Mouse (Mus musculus) CH12.LX (cell line): ENCODE results near the gene Hdac11. TPM values are rescaled to one million over a fixed set of nuclear protein-coding genes. Genes with fewer than 3 reads are reported as not detected.

Experiments
- DNase-seq: peaks from one replicate; pipeline ENCODE4 v3.0.0-alpha.2; 2013; ENCODE audit errors: extremely low read depth
- H3K27ac ChIP-seq: 2 replicates; pipeline ENCODE4 v1.5.1; 2012; ENCODE audit warnings: low read depth, mild to moderate bottlenecking, control low read depth, moderate library complexity; ENCODE audit not compliant: insufficient read depth
- H3K27me3 ChIP-seq: replicated peaks from 2 replicates; pipeline ENCODE3; 2012; ENCODE audit warnings: inconsistent platforms
- H3K36me3 ChIP-seq, 2 experiments: replicated peaks in 1 of 2; 2 replicates each; pipeline versions ENCODE3 to v1.6.1; 2012; ENCODE audit warnings: inconsistent platforms in 1 of 2, low read length in 1 of 2, mild to moderate bottlenecking in 1 of 2, mixed read lengths in 1 of 2, moderate library complexity in 1 of 2; ENCODE audit not compliant: control insufficient read depth in 1 of 2, insufficient read depth in 1 of 2
- H3K4me1 ChIP-seq, 2 experiments: 2 replicates each; pipeline ENCODE4 v1.6.1; 2012; ENCODE audit warnings: inconsistent platforms in 1 of 2, moderate library complexity in 1 of 2; ENCODE audit not compliant: insufficient read depth in 2 of 2, control insufficient read depth in 1 of 2
- H3K4me2 ChIP-seq: 2 replicates; pipeline ENCODE4 v1.6.1; 2012; ENCODE audit warnings: low read depth, mild to moderate bottlenecking, control low read depth; ENCODE audit not compliant: poor library complexity, insufficient read depth, severe bottlenecking
- H3K4me3 ChIP-seq, 3 experiments: fragments of 150-350 bp in 1 of 3; sonication (generic) in 1 of 3; replicated peaks in 1 of 3; 2 replicates each; pipeline versions ENCODE3 to v1.5.1; 2011 to 2012; ENCODE audit warnings: low read depth in 2 of 3, low read length in 2 of 3, mild to moderate bottlenecking in 2 of 3, moderate library complexity in 2 of 3, control low read depth in 1 of 3, improper control_type of control experiment in 1 of 3, inconsistent platforms in 1 of 3, mixed read lengths in 1 of 3; ENCODE audit not compliant: poor library complexity in 1 of 3
- H3K79me2 ChIP-seq: replicated peaks from 2 replicates; pipeline ENCODE4 v1.6.1; 2012; ENCODE audit warnings: mild to moderate bottlenecking, moderate library complexity; ENCODE audit not compliant: control insufficient read depth, poor library complexity, insufficient read depth, severe bottlenecking; ENCODE audit errors: extremely low read depth
- H3K9ac ChIP-seq: 2 replicates; pipeline ENCODE4 v1.6.1; 2012; ENCODE audit warnings: low read depth, mild to moderate bottlenecking, control low read depth, moderate library complexity; ENCODE audit not compliant: insufficient read depth
- H3K9me3 ChIP-seq: replicated peaks from 2 replicates; pipeline ENCODE3; 2012; ENCODE audit warnings: low read length, inconsistent platforms, mixed read lengths
- CTCF ChIP-seq, 2 experiments: IDR thresholded peaks in 1 of 2; conservative IDR thresholded peaks in 1 of 2; 2 replicates each; pipeline ENCODE4 v1.5.1; 2011 to 2012; ENCODE audit warnings: low read depth in 2 of 2, low read length in 2 of 2, improper control_type of control experiment in 1 of 2, inconsistent platforms in 1 of 2, mild to moderate bottlenecking in 1 of 2, moderate library complexity in 1 of 2
- E2F4 ChIP-seq: IDR thresholded peaks from 2 replicates; pipeline ENCODE4 v1.6.1; 2011; ENCODE audit warnings: low read depth, low read length, improper control_type of control experiment; ENCODE audit not compliant: insufficient replicate concordance
- ELF1 ChIP-seq: IDR thresholded peaks from 2 replicates; pipeline ENCODE4 v1.6.1; 2014; ENCODE audit warnings: low read depth, mild to moderate bottlenecking, inconsistent platforms, low read length, improper control_type of control experiment
- GABPA ChIP-seq: IDR thresholded peaks from 2 replicates; pipeline ENCODE4 v1.6.1; 2012; ENCODE audit warnings: low read depth, low read length, improper control_type of control experiment, inconsistent platforms; ENCODE audit not compliant: insufficient replicate concordance
- HCFC1 ChIP-seq: IDR thresholded peaks from 2 replicates; pipeline ENCODE4 v1.6.1; 2012; ENCODE audit warnings: low read depth, mild to moderate bottlenecking, inconsistent platforms, low read length, improper control_type of control experiment
- IRF4 ChIP-seq: IDR thresholded peaks from 2 replicates; pipeline ENCODE4 v1.6.1; 2014; ENCODE audit warnings: low read depth, mild to moderate bottlenecking, inconsistent platforms, low read length, improper control_type of control experiment
- JUN ChIP-seq: IDR thresholded peaks from 2 replicates; pipeline ENCODE4 v1.6.1; 2011; ENCODE audit warnings: low read depth, mild to moderate bottlenecking, low read length, improper control_type of control experiment, moderate library complexity; ENCODE audit not compliant: insufficient read depth
- KAT2A ChIP-seq: IDR thresholded peaks from 2 replicates; pipeline ENCODE4 v1.6.1; 2012; ENCODE audit warnings: low read length, improper control_type of control experiment, inconsistent platforms; ENCODE audit not compliant: insufficient replicate concordance
- NELFE ChIP-seq: IDR thresholded peaks from 2 replicates; pipeline ENCODE4 v1.6.1; 2011; ENCODE audit warnings: low read depth, low read length, improper control_type of control experiment
- NRF1 ChIP-seq: IDR thresholded peaks from 2 replicates; pipeline ENCODE4 v1.6.1; 2014; ENCODE audit warnings: low read depth, mild to moderate bottlenecking, inconsistent platforms, low read length, improper control_type of control experiment, moderate library complexity
- PAX5 ChIP-seq: IDR thresholded peaks from 2 replicates; pipeline ENCODE4 v1.6.1; 2012; ENCODE audit warnings: low read length, inconsistent platforms, mixed read lengths
- POLR2A ChIP-seq: IDR thresholded peaks from 2 replicates; pipeline ENCODE4 v1.6.1; 2011; ENCODE audit warnings: low read depth, mild to moderate bottlenecking, improper control_type of control experiment, low read length
- RAD21 ChIP-seq: IDR thresholded peaks from 2 replicates; pipeline ENCODE4 v1.6.1; 2011; ENCODE audit warnings: low read depth, mild to moderate bottlenecking, low read length, improper control_type of control experiment, moderate library complexity
- SMC3 ChIP-seq: IDR thresholded peaks from 2 replicates; pipeline ENCODE4 v1.6.1; 2011; ENCODE audit warnings: low read depth, low read length, improper control_type of control experiment
- TCF12 ChIP-seq: IDR thresholded peaks from 2 replicates; pipeline ENCODE4 v1.6.1; 2014; ENCODE audit warnings: low read depth, mild to moderate bottlenecking, inconsistent platforms, low read length, improper control_type of control experiment
- USF1 ChIP-seq: IDR thresholded peaks from 2 replicates; pipeline ENCODE4 v1.6.1; 2014; ENCODE audit warnings: low read depth, mild to moderate bottlenecking, inconsistent platforms, low read length, improper control_type of control experiment
- ZKSCAN1 ChIP-seq: IDR thresholded peaks from 2 replicates; pipeline ENCODE4 v1.6.1; 2012; ENCODE audit warnings: low read depth, inconsistent platforms, low read length, improper control_type of control experiment, borderline replicate concordance
- ZMIZ1 ChIP-seq: IDR thresholded peaks from 2 replicates; pipeline ENCODE4 v1.6.1; 2012; ENCODE audit warnings: low read depth, mild to moderate bottlenecking, inconsistent platforms, low read length, improper control_type of control experiment
- dilution Hi-C: fragments of 300-500 bp; cut with MboI; formaldehyde crosslinking; loops from 2 replicates; pipeline ENCODE4 v1.14.3; 2020; ENCODE audit warnings: low sequenced_read_pairs; ENCODE audit not compliant: extremely low pct_unique_long_range_greater_than_20kb, extremely low pct_ligation_motif_present
- in situ Hi-C: fragments of 300-500 bp; cut with MboI; formaldehyde crosslinking; loops from 3 replicates; pipeline ENCODE4 v1.14.3; 2019; ENCODE audit warnings: low sequenced_read_pairs, low pct_ligation_motif_present, low pct_unique_long_range_greater_than_20kb, mixed read lengths
- polyA plus RNA-seq: library from polyadenylated mRNA; unstranded; fragments of >175 nt; gene quantifications from 2 replicates; pipeline ENCODE4 v1.2.1, GENCODE M21; 2012; ENCODE audit warnings: low read depth; ENCODE audit not compliant: insufficient read length
- total RNA-seq, 2 experiments: library from RNA; depleted of rRNA; stranded (reverse); fragments of 300-350 nt in 1 of 2; fragments of >200 nt in 1 of 2; gene quantifications; 2 replicates each; pipeline ENCODE4 v1.2.3; 2012 to 2014

The Hdac11 gene
- total and polyA plus RNA-seq, 3 experiments = 0.53 to 2.1 TPM; not detected in 1

DNA sequence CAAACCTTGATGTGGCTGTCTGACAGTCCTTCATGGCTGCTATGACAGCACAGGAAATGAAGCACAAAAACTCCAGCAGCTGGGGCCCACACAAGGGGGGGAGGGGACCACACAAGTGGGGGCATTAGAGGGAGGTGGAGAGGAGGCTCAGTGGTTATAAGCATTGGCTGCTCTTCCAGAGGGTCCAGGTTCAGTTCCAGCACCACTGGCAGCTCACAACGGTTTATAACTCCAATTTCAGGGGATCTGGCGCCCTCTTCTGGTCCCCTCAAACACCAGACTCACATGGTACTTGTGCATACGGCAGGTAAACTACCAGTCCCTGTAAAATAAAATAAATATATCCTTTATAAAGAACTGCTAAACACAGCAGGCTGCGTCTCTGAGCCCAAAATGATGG lies 27.5 kb upstream of the Hdac11 start:
- Histone ChIP-seq H3K9ac (no peak overlapping the region), H3K4me3 (no peak overlapping the region), H3K4me2 (no peak overlapping the region), H3K4me1 (peaks cover 5 to 13% of the 10 kb centered on the region in 2 experiments; a peak in 3 of 4 replicates), H3K27ac (no peak overlapping the region), H3K9me3 (peaks cover 4% of the 10 kb centered on the region), H3K36me3 (no peaks in the 10 kb centered on the region), H3K27me3 (no peaks in the 10 kb centered on the region), H3K79me2 (no peaks in the 10 kb centered on the region)
- DNase-seq = no peak
- dilution Hi-C loops = no loop called here
- TF ChIP-seq RAD21 (peak; percentile 34), POLR2A (no peak), E2F4 (no peak), CTCF (conservative IDR thresholded peaks at IDR 0.05 in 1 of 2, IDR thresholded peaks at IDR 0.05 in 1 of 2; ENCODE audit: low read depth in 2 of 2, low read length in 2 of 2) (peak in 1 of 2 experiments; percentile 39; a peak in 2 of 4 replicates)
- in situ Hi-C loops = no loop called here

- H3K4me2 ChIP-seq = no peak overlapping the region
- H3K27ac ChIP-seq = no peak overlapping the region
- H3K27me3 ChIP-seq = no peaks in the 10 kb centered on the region
- dilution Hi-C loops = no loop called here
- no peak overlapping the region for H3K9ac ChIP-seq
- TF ChIP-seq ELF1 = no peak
- no peak for TF ChIP-seq GABPA
- TF ChIP-seq NRF1 = no peak
- TF ChIP-seq IRF4 = no peak
- TF ChIP-seq ZKSCAN1 = no peak
- no peak for TF ChIP-seq HCFC1
- no peak for TF ChIP-seq RAD21
- no peak for TF ChIP-seq NELFE
- no peak for TF ChIP-seq ZMIZ1
- no peak for TF ChIP-seq SMC3
- TF ChIP-seq, all 38 proteins: peak for 0
- H3K79me2 ChIP-seq = no peaks in the 10 kb centered on the region
- in situ Hi-C loops = loop anchor here (10.0 kb wide), 1 partner anchor 306 kb away; no protein-coding TSS in a partner anchor
- H3K4me3 ChIP-seq = no peak overlapping the region
- H3K4me1 ChIP-seq = peaks cover 0 to 2% of the 10 kb centered on the region in 2 experiments; a peak in 1 of 4 replicates
- peaks cover 4% of the 10 kb centered on the region for H3K9me3 ChIP-seq
- DNase-seq = no peak
- no peaks in the 10 kb centered on the region for H3K36me3 ChIP-seq
These were observed 25.6 kb upstream of the Hdac11 start for GRCm38 (mm10) chr6:91130856-91131255.

DNA sequence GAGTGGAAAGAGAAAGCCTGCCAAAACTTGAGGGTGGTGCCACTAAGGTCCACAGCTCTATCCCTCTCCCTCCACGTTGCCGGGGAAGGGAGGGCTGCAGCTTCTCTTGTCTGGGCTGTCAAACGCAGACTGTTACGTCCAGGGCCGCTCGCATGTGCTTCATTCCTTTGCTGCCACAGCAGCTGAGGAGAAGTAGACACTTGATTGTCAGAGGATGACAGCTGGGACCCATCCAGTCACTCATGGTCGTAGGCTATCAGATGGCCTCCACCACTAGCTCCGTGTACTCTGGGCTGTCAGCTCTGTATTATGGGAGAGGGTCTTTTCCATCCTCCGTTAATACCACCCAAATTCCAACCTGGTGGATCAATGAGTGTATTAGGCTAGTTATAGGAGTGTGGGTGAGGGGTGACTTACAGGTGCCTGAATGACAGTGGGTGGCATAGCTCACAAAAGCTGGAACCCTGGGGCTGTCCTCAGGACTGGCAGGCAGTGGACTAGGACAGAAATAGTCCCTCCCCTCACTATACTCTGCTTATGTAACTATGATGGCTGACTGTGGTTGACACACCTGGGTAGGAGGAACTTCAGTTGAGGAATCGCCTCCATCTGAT lies 19.0 kb upstream of the Hdac11 start:
- TF ChIP-seq NELFE (no peak), KAT2A (no peak), ELF1 (no peak), JUN (no peak), HCFC1 (no peak), PAX5 (no peak), TCF12 (no peak), CTCF (conservative IDR thresholded peaks at IDR 0.05 in 1 of 2, IDR thresholded peaks at IDR 0.05 in 1 of 2; ENCODE audit: low read depth in 2 of 2, low read length in 2 of 2) (no peak), USF1 (no peak)
- TF ChIP-seq, all 38 proteins: peak for 0
- no peak overlapping the region for H3K4me2 ChIP-seq
- no peak overlapping the region for H3K9ac ChIP-seq
- peaks cover 2% of the 10 kb centered on the region for H3K27me3 ChIP-seq
- in situ Hi-C loops (loop anchor here (5.0 to 10.0 kb wide), 2 partner anchors 35 to 313 kb away; no protein-coding TSS in a partner anchor), dilution Hi-C loops (no loop called here)
- DNase-seq = no peak
- H3K36me3 ChIP-seq = no peaks in the 10 kb centered on the region
- H3K4me1 ChIP-seq = peaks cover 2 to 10% of the 10 kb centered on the region in 2 experiments; a peak in 2 of 4 replicates
- no peaks in the 10 kb centered on the region for H3K9me3 ChIP-seq
- H3K79me2 ChIP-seq = no peaks in the 10 kb centered on the region
- H3K4me3 ChIP-seq = no peak overlapping the region
- H3K27ac ChIP-seq = no peak overlapping the region
